Mouse (Mus musculus): ENCODE data around the gene Il6st.

Il6st gene

DNA sequence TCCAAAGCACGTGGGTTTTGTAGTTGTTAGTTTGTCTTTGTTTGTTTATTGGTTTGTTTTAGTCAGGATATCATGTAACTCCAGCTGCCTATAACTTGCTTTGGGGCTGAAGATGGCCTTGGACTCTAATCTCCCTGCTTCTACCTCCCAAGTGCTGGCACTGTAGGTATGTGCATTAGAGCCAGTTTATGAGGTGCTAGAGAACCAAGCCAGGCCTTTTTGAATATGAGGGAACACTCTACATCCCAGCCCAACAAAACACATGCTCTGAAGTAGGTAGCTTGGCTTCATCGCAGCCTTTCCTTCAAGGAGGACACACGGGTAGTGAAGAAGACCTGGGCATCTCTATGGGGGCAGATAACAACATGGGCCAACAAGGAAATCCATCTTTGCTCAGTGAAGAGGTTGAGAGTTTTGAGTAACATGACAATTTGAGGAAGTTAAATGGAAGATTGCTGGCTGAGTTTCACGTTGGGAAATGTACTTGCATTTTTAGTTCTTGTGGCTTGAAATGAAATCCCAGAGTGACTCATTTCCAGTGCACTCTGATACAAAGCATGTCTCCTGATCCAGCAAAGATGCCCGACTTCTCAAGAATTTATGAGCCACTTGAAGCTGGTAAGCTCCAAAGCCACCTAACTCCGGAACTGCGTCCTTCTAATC lies 20.9 kb upstream of the Il6st start:
- DNase-seq (ENCODE audit: low spot score) = no peak

DNA sequence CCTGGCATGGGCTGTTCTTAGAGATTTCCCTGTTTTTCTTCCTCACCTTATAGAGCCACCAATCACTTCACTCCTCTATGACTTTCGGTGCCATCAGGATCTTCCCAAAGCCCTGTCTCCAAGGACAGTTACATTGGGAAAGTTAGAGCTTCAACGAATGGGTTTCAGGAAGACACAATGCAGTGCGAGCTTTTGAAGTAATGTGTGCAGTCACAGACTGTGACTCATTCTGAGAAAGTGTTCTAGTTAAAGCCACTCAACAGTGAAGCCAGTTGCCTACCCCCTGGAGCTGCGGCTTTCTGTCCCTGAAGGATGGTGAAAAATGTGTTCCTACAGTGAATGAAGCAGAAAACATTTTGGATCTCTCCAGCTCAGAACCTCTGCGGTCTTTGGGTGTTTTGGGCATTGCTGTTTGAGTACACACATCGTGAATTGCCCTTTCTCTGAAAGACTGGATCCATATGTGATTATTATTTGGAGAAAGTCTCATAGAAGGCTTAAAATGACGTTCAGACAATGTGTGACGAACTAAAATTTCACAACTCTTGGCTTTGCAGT lies 16.7 kb upstream of the Il6st start:
- DNase-seq (ENCODE audit: low spot score) = no peak

DNA sequence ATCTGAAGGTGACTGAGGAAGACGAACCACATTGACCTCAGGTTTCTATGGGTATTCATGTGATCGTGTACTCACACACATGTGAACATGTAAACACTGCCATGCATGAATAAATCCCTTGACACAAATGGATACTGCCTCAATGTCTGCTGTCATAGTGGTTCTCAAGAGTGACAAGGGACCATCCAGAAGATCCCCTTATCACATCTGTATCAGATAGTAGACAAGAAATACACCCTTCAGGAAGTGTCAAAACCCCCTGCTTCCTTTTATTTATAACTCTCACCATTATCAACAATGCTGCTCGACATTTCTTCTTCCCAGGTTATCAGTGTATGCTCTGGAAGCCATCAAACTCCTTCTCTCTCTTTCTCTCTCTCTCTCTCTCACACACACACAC lies 13.7 kb upstream of the Il6st start:
- DNase-seq (ENCODE audit: low spot score) = no peak

DNA sequence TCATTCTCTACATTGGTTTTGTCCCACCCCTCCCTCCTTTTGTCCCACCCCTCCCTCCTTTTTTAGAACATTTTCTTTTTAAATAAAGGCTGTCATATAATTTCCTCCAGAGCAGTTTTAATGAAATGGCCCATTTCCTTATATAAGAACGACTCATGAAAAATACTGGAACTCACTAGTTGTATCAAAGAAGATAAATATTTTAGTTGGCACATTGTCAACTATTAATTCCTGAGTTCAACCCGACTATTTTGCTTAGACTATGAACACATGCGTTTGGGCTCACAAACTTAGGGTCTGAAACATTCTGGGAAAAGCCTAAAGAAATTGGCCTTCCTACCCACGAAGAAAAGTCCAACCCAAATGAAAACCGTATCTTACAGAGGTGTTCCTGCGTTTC lies 6.5 kb upstream of the Il6st start:
- no peak for DNase-seq (ENCODE audit: low spot score)

DNA sequence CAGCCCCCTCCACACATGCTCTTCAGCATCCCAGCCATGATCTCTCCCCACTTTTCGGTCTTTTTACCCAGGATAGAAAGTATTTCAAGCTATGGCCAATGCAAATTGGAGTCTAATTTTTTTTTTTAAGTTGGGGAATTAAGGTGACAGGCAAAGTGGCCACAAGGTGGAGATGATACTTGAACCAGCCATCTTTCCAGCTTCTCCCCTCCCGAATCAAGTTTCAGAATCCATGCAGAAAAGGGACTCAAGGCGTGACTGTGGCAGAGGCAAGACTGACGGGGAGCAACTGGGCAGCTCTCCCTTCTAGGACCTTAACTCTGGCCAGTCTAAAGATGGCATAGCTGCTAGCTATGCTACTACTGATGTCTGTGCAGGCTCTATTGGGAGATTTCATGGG lies 5.9 kb upstream of the Il6st start:
- DNase-seq (ENCODE audit: low spot score) = no peak

DNA sequence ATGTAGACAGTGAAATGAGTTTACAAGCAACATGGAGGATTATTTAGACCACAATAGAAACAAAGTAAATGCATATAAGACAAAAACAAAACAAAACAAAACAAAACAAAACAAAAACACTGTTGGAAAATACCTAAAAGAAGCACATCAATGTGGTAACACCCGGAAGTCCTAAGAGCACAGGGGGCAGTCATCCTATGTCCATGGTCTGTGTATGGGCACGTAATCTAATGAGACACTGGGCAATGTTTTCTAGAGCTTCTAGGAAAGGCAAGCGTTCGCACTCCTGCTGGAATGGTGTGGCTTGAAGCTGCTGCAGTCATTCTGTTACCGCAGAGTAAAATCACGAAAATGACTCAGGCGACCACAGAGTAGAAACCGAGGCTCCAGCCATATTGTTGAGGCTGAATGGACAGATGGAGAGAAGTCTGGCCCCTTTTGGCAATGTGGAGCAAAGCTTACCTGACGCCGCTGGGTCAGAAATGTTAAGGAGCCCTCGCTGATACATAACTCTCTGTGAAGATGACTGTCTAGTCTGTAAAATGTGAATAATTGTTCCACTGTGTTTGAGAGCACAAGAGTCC lies 5.3 kb upstream of the Il6st start:
- DNase-seq (ENCODE audit: low spot score) = no peak

DNA sequence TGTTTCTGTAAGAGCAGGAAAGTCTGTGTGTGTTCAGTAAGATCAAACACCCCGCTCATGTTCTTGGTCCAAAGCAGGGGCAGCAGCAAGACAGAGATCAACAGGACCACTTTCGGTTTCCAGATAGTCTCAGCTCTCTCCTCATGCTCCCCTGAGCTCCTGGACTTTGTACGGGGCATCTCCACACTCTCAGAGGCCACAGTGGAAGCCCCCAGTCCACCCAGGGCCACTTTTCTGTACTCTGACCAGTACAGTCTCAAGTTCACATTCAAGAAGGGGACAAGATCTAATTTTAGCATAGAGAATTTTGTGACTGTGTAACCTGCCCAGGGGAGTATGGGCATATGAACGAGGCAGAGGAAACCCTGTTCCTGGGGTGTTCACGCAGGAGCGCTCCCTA lies 3.9 kb upstream of the Il6st start:
- DNase-seq (ENCODE audit: low spot score) = no peak

DNA sequence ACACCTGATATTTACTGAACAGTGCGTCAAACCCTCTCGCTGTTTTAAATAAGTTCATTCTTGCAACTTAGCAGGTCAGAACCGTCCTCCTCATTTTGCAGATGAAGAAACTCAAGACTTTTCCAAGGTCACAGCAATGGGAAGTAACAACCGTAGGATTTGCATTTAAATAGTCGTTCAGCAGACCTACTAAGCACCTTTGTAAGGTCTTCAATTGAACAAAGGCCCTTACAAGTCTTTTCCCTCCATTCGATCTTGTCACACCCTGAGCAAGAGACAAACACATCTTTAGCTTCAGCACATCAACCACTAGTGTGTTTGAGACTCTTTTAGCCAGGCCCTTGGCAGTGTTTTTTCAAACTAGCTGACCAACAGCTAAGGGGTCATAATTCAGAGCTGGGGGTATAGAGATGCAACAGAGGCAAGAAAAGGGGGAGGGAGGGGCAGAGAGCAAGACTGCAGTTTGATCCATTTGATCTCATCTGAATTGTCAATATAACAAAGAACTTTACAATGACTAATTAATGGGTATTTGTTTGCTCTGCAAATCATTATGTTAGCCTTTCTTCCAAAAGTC lies 1.4 kb upstream of the Il6st start:
- DNase-seq (ENCODE audit: low spot score) = no peak

DNA sequence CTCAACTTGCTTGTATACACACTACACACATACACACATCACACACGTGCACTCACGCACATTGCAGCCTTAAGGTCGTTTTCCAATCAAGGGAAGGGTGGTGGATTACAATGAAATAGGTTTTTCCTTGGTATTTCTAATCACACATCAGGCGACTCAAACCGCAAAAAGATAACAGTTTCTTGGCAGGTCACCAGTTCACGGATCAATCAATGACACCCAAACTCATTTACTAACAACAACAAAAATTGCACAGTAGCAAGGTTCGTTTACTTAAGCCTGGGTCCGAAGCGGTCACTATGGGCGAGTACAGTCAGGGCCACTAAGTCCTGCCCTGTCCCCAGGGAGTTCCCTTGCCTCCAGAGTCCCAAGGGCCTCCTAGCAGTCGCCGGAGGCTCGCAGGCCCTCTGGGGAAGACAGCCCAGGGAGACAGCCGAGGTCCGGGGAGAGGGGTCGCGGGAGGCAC lies 500 bp upstream of the Il6st start:
- DNase-seq (ENCODE audit: low spot score) = no peak

DNA sequence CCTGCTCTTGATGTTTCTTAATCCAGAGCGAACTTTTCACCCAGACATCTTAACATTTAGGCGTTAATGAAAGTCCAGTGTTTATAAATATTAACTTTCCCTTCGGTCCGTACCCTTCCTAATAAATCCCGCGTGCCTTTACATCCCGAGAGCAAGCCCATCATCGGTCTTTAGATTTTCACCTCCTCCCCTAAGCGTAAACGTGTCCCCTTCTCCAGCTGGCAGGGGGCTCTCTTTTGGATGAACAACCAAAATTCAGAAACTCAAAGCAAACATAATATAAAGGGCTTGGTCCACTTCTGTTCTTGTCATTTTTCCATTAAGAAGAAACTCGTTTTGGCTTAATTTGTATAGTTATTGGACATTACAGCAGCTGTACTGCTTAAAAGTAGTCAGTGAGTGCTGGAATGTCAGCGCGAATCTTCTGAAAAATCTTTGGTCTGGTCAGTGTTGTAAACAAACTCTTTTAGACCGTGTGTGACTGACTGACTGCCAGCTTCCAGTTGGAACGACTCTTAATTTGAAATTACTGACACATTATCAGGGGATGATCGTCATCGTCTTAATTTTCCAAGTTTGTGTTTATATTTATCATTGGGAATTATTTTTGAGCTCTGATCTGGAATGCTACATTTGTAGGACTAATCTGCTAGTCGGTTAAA lies 887 bp downstream of the Il6st start:
- DNase-seq (ENCODE audit: low spot score) = no peak

DNA sequence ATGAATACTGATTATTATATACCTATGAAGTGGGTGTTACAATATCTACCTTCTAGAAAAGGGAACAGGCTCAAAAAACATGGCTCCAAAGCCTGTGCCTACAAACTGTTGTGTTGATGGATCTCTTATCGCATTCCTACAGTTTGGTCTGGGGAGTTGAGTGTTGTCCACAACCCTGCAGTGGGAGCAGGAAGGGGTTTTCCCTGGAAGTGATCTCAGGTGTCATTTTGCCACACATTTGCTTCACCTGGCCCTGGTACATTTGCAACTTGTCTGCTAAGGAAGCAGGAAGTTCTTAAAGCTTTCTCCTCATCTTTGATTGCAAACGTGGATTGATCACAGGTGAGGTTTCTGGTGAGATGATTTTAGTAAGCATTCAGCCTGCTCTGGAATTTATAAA lies 1.7 kb downstream of the Il6st start:
- DNase-seq (ENCODE audit: low spot score) = no peak

DNA sequence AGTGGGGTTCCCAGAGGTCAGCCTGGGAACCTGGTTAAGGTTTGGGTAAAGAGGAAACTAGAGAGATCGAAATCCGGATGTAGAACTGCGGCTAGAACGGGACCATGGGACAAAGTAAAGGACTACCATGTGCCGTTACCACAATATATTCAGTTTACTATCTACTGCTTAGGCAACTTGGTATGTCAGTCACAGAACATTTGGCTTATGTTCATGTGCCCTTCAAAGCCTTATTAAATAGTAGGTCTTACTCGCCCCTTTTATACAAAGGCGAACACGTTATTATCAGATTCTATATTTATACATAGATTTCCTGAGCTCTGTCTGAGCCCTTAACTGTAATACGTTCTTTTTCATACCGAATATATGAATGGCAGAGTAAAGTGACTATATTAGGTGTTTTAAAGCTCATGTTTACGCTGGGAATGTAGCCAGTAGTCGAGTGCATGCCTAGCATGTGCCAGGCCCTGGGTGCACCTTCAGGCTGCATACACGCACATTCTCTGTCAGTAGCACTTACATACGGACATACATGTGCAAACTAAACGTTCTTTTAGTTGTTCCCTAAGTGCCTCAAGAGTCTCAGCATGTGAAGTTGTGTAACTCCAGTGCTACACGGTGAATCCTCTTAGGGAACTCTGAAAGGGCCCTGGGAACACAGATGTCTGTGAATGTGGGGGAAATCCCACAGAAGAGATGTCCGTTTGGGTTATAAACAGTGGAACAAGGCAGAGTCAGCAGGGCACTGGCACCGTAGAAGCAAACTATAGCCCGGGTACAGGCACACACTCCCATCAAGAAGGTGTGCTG lies 2.5 kb downstream of the Il6st start:
- no peak for DNase-seq (ENCODE audit: low spot score)

DNA sequence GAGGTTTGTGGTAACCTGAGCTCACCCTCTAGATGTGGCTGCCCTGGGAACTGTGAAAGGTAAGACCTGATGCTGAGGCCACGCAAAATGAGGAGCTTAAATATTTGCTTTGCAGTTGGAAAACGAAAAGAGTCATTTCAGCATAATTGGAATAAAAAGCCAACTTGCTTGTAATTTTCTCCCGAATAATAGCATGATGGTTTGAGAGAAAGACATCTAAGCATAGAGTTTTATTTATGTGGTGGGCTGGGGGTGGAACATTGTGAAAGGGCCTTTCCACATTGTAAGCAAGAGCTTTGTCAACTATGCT lies 3.0 kb downstream of the Il6st start:
- DNase-seq (ENCODE audit: low spot score) = no peak

DNA sequence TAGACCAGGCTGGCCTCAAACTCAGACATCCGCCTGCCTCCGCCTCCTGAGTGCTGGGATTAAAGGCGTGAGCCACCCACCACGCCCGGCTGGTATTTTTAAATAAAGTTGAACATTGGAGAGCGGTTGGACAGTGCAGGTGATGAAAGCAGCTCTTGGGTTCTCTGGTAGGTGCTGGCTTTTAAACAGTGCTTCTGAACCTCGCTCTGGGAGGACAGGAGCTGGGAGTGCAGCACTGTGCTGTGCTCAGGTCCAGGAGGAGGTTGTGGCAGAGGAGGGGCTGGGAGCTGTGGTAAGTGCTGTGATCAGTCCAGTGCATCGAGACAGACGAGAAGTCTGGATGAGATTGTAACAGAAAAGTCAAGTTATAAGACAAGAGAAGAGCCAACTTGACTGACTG lies 3.5 kb downstream of the Il6st start:
- DNase-seq (ENCODE audit: low spot score) = no peak

DNA sequence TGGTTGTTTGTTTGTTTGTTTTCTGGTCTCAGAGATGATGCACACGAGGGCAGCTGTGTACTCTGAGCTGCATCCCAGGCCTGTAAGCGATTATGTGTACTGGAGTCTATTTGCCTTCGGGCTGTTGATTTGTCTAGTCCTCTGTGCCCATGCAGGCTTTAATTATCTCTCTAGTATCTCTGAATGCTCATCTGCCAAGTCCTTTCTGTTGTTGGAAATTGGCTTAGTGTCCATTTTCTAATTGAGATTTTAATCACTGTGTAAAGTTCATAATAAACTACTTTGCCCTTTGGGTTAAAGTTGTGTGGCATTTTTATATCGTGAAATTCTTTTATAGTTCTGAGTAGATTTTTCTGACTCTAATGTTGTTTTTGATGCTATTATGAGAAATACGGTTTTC lies 5.6 kb downstream of the Il6st start:
- DNase-seq (ENCODE audit: low spot score) = no peak

DNA sequence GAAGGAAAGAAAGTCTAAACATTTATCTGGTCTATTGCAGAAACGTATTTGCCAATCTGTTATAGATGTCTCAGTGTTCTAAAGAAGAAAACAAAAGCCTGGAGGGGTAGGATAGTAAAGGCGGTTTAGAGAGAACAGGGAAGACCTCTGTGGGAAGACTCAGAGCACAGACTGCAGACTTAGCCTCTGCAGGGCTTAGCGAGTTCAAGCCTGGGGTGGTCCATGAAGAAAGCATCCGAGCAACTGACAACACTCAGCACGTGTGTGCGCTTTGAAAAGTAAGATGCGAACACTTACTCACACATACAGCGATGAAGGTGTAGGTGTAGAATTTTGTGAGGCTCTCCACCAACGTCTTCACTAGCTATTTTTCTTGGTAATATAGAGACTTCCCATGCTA lies 7.3 kb downstream of the Il6st start:
- no peak for DNase-seq (ENCODE audit: low spot score)

DNA sequence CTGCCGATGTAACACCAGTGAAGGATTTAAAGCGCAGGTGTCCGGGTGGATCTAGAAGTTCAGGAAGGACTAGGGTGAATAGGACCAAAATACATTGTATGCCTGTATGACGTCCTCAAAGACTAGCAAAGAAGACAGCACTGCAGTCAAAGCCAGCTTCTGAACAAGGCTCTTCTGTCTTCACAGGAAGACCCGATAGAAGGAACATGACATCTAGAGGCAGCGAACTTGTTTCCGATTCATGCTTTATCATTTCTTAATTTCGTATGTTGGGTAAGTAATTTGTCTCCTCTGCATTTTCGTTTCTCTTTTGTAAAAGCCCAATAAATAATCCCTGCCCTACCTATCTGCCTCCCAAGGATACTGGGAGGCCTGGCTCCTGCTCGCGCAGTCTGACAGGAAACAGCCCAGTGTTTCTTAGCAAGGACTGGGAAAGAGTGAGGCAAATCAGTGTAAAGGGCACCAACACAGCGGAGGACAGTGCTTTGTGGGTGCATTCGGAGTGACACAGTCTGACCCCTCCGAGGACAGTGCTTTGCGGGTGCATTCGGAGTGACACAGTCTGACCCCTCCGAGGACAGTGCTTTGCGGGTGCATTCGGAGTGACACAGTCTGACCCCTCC lies 8.6 kb downstream of the Il6st start:
- DNase-seq (ENCODE audit: low spot score) = no peak

DNA sequence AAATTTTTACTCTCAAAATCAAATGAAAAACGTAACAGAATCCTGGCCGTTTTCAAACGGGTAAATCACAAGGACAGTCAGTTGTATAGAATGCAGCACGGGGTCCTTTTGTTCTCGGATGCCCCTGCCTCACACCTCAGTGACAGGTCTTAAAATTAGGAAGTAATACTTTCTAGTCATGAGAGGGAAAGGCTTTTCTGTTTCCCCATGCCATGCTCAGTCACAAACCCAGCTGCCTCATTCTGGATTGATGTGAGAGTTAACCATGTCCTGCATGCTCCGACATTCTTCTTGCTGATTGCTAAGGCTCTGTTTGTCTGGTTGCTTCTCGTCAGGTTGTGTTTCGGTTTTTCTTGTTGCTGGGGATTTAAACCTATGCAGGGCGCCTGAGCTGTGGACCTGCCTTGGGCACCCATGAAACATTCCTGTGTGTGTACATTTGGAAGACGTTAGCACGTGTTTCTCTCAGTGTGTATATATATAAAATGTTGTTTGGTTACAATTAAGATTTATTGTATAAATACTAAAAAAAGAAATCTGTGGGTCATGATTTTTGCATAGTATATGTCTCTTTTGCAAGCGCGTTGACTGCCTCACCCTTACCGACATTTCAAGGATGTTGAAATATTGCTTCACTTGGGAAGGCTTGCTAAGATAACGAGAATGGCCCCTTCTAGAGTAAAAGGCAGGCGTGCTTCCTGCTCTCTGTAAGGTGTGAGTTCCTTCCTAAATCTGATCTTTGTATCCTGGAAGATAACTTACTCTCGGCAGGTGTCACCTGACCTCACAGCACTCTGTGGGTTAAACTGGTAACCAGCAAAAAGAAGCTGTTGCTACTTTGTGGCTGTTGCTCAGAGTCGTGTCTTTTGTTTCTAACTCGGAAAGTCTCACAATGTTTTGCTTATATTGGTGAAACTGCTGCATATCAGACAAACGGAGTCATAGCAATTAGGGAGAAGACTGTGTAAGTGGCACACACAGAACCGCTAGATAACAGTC lies 10.2 kb downstream of the Il6st start:
- no peak for DNase-seq (ENCODE audit: low spot score)

DNA sequence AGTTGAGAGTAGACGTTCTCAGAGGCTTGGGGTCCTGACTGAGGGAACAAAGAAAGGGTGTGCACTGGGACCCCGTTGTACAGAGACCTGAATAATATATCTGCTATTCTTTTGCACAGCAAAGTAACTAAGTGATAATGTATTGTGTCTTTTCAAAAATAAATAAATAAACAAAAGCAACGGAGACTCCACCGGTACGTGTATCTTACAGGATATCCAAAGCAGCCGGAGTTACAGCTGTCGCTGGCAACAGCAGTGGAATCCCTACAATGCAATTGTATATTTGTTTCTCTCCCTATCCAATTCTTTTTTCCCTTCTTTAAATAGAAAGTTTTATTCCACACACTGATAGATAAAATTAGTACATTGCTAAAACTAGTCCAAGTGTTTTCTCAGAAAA lies 15.2 kb downstream of the Il6st start:
- no peak for DNase-seq (ENCODE audit: low spot score)

DNA sequence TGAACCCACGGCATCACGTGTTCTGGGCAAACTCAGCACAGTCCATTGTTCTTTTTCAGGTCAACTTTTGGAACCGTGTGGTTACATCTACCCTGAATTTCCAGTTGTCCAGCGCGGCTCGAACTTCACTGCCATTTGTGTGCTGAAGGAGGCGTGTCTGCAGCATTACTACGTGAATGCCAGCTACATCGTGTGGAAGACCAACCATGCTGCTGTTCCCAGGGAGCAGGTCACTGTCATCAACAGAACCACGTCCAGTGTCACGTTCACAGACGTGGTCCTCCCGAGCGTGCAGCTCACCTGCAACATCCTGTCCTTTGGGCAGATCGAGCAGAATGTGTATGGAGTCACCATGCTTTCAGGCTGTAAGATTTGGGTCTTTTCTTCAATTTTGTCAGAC lies 16.1 kb downstream of the Il6st start:
- DNase-seq (ENCODE audit: low spot score) = no peak

DNA sequence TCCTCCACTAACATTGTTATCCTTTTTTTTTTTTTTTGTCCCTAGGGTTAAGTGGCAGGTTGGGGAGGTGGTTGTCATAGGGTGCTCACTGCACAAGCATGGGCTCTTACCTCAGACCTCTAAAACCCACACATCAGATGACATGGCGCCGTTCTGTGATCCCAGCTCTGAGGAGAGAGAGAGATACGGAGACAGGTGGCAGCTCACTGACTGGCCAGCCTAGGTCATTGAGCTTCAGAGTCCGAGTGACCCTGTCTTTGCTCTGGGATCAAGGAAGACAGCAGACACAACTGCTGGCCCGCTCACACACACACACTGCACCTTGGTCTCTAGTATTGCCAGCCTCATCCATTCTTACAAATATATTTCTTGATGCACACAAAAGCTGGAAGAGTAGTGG lies 18.7 kb downstream of the Il6st start:
- no peak for DNase-seq (ENCODE audit: low spot score)
